Mouse (Mus musculus) hindbrain, embryonic 11.5 days (tissue): ENCODE data around the gene Nav3. TPM values are rescaled to one million over a fixed set of nuclear protein-coding genes. Genes with fewer than 3 reads are reported as not detected.

Experiments used
- ATAC-seq: fragments of 200-750 bp; cut with Nextera tagmentation; 2 replicates; pipeline ENCODE4 v1.8.0; 2017; ENCODE audit warnings: mild to moderate bottlenecking, moderate TSS enrichment, moderate library complexity; ENCODE audit not compliant: low FRiP score
- DNase-seq: peaks from one replicate; pipeline ENCODE4 v3.0.0-alpha.2; 2015; ENCODE audit warnings: low spot score
- H3K27ac ChIP-seq: fragments of 300-500 bp; sonication (generic); 2 replicates; pipeline ENCODE4 v1.5.1; 2014; ENCODE audit warnings: mild to moderate bottlenecking, low read depth, low read length
- H3K27me3 ChIP-seq: fragments of 300-500 bp; sonication (generic); 2 replicates; pipeline ENCODE4 v1.6.1; 2014; ENCODE audit warnings: mild to moderate bottlenecking, low read length, moderate library complexity, mixed read lengths; ENCODE audit not compliant: control insufficient read depth, insufficient read depth
- H3K36me3 ChIP-seq: fragments of 300-500 bp; sonication (generic); 2 replicates; pipeline ENCODE4 v1.6.1; 2014; ENCODE audit warnings: mild to moderate bottlenecking, low read length, moderate library complexity, mixed read lengths; ENCODE audit not compliant: control insufficient read depth, insufficient read depth
- H3K4me1 ChIP-seq: fragments of 300-500 bp; sonication (generic); replicated peaks from 2 replicates; pipeline ENCODE4 v1.6.1; 2014; ENCODE audit warnings: low read length, mixed read lengths; ENCODE audit not compliant: control insufficient read depth, insufficient read depth
- H3K4me2 ChIP-seq: fragments of 300-500 bp; sonication (generic); replicated peaks from 2 replicates; pipeline ENCODE4 v1.6.1; 2014; ENCODE audit warnings: mild to moderate bottlenecking, low read depth, low read length
- H3K4me3 ChIP-seq: fragments of 300-500 bp; sonication (generic); 2 replicates; pipeline ENCODE4 v1.5.1; 2014; ENCODE audit warnings: low read depth, low read length
- H3K9ac ChIP-seq: fragments of 300-500 bp; sonication (generic); 2 replicates; pipeline ENCODE4 v1.6.1; 2014; ENCODE audit warnings: low read depth, low read length
- H3K9me3 ChIP-seq: fragments of 300-500 bp; sonication (generic); 2 replicates; pipeline ENCODE4 v1.6.1; 2016; ENCODE audit warnings: low read length; ENCODE audit not compliant: control insufficient read depth
- whole genome bisulfite sequencing: fragments of 180-500 bp; shearing (Covaris S2); extraction: QIAGEN DNeasy Blood & Tissue Kit; methylation state at CpG from one replicate; pipeline ENCODE4 v1.1.7; 2014; 5-methylcytosine and 5-hydroxymethylcytosine counted together
- polyA plus RNA-seq: library from polyadenylated mRNA; unstranded; fragments of >200 nt; fragmentation: Nextera tagmentation; extraction: Ambion mirVana; gene quantifications from 2 replicates; pipeline ENCODE4 v1.2.1, GENCODE M21; 2014

Nav3 gene
- polyA plus RNA-seq, 1 experiment from 2014 or later: 9.2 TPM

DNA sequence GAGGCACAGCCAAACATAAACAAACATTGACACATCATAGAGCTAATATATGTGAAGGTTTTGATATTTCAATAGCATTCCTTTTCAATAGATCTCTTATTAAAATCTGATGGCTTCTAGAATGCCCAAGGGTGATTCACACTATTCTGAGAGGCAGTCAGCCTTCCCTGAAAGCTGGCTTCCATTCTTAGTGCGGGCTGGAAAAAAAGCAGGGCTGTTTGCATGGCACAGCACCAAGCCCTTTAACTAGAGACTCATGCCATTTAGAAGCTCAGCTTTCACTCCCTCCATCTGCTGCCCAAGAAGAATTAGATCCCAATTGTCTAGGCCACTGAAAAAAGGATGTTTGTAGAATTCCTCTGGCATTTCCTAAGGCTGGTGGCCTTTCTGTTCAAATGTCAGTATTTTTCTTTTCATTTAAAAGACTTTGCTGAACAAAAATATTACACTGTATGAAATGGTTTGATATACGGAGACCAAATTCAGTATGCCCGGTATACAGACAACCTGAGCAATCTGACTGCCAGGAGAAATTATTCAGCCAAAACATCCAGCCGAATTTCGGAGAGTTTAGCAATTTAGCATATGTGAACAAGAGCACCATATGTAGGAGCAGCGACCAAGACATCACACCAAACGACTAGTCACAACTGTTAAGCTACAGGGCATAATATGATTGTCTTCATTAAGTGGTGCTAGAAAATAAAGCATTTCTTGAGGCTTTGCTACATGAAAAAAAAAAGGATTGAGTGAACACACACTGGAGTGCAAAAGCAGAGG lies 263.8 kb downstream of the Nav3 start:
- 67% methylated on average over 7 of the region's 7 CpGs for WGBS
- H3K27ac ChIP-seq: no peak overlapping the region
- no peaks in the 10 kb centered on the region for H3K4me1 ChIP-seq

DNA sequence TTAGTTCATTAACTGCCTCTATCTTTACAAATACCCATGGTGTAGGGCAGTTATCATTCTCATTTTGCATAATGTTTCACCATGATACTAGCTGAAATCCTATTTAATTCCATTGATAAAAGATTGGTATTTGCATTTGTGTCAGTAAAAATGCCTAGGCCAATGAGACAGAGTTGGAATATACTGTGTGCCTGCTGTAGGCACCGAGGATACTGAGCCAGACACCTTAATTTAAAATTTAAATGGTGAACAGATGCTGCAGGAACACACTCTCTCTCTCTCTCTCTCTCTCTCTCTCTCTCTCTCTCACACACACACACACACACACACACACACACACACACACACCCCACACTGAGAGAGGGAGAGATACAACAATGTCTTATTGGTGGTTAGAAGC lies 269.8 kb downstream of the Nav3 start:
- Histone ChIP-seq H3K9me3 (no peaks in the 10 kb centered on the region), H3K36me3 (no peaks in the 10 kb centered on the region), H3K4me2 (no peak overlapping the region), H3K27me3 (no peaks in the 10 kb centered on the region), H3K9ac (no peak overlapping the region), H3K4me1 (no peaks in the 10 kb centered on the region), H3K4me3 (no peak overlapping the region), H3K27ac (no peak overlapping the region)
- ATAC-seq: no peak
- 57% methylated on average over 1 of the region's 1 CpGs for WGBS
- no peak for DNase-seq

More for the DNA sequence above, 263.8 kb downstream of the Nav3 start:
- ATAC-seq (no peak), DNase-seq (no peak)
- no peaks in the 10 kb centered on the region for H3K27me3 ChIP-seq
- no peak overlapping the region for H3K4me3 ChIP-seq
- no peak overlapping the region for H3K9ac ChIP-seq
- no peak overlapping the region for H3K4me2 ChIP-seq
- H3K9me3 ChIP-seq: no peaks in the 10 kb centered on the region
- H3K36me3 ChIP-seq: no peaks in the 10 kb centered on the region

DNA sequence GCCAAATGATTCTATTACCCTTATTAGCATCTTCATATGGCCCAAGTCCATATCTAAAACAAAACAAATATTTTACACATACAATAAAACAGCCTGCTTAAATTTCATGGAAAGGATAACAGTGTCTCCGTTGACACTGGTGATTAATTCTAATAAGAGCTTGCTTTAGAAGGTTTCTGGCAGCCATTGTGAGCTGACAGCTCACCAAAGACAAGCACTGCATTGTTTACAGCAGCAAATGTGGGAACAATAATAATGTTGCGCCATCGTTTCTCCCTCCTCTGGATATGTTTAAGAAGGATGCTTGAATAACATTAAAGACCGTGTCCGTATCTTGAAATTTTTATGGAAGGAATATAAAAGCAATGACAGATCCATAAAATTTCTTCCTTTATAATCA lies 280.1 kb downstream of the Nav3 start:
- H3K9ac ChIP-seq: no peak overlapping the region

DNA sequence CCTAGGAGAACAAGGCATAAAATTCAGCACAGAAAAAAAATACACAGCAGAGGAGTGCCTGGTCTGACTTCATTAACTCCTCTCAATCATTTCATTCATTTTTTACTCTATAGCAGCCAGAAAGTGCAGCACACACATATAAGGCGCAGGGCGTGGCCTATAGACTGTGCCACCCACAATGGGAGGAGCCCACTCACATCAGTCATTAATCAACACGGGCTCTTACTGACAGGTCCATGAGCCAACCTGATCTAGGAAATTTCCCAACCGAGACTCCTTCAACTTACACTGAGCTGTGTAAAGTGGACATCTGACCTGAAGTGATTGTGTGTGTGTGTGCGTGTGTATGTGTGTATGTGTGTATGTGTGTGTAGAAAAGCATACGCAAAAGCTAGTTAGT lies 286.6 kb downstream of the Nav3 start:
- Histone ChIP-seq H3K9ac (no peak overlapping the region), H3K4me1 (no peaks in the 10 kb centered on the region), H3K4me2 (no peak overlapping the region), H3K4me3 (no peak overlapping the region), H3K9me3 (no peaks in the 10 kb centered on the region), H3K27me3 (no peaks in the 10 kb centered on the region), H3K27ac (no peak overlapping the region), H3K36me3 (no peaks in the 10 kb centered on the region)
- WGBS: 87% methylated on average over 6 of the region's 6 CpGs
- DNase-seq (peak; percentile 10), ATAC-seq (peak; percentile 61; the same call in 1 of the 2 replicates)

More for the DNA sequence above, 280.1 kb downstream of the Nav3 start:
- no peak overlapping the region for H3K27ac ChIP-seq
- DNase-seq (no peak), ATAC-seq (no peak)
- H3K4me1 ChIP-seq: no peaks in the 10 kb centered on the region
- H3K4me2 ChIP-seq: no peak overlapping the region
- 82% methylated on average over 5 of the region's 5 CpGs for WGBS
- H3K27me3 ChIP-seq: no peaks in the 10 kb centered on the region
- no peaks in the 10 kb centered on the region for H3K9me3 ChIP-seq
- H3K36me3 ChIP-seq: no peaks in the 10 kb centered on the region
- H3K4me3 ChIP-seq: no peak overlapping the region

DNA sequence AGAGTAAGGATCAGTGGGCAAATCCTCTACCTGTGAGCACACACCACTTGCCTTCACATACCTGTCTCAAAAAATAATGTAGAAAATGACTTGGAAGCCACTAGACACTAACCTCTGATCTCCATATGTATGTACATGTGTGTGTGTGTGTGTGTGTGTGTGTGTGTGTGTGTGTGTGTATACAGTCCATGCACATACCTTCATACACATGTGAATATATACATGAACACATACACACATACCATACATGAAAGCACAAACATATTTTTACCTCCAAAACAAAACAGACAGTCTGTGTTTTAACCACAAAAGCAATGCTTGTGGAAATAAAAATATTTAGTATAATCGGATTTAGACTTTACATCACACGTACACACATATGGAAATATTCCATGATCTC lies 287.1 kb downstream of the Nav3 start:
- H3K27me3 ChIP-seq: no peaks in the 10 kb centered on the region
- H3K4me3 ChIP-seq: no peak overlapping the region
- H3K27ac ChIP-seq: no peak overlapping the region
- no peak overlapping the region for H3K9ac ChIP-seq
- no peak for ATAC-seq
- no peaks in the 10 kb centered on the region for H3K9me3 ChIP-seq
- WGBS: 96% methylated on average over 2 of the region's 2 CpGs
- H3K4me1 ChIP-seq: no peaks in the 10 kb centered on the region
- H3K4me2 ChIP-seq: no peak overlapping the region
- no peaks in the 10 kb centered on the region for H3K36me3 ChIP-seq
- no peak for DNase-seq

DNA sequence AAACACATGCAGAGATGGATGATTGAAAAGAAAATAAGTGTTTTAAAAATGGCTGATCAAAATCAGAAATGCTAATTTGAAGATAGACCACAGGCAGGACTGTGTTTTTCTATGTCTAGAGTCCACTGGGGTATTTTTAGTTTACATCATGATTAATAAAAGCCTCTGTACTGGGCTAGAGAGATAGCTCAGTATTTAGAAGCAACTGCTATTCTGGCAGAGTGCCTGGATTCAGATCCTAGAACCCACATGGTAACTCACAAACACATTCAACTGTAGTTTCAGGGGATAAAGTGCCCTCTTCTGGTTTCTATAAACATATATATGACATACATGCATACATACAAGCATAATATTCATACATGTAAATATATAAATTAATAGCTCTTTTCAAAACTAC lies 293.4 kb downstream of the Nav3 start:
- Histone ChIP-seq H3K9me3 (no peaks in the 10 kb centered on the region), H3K27ac (no peak overlapping the region), H3K9ac (no peak overlapping the region), H3K4me2 (no peak overlapping the region), H3K4me3 (no peak overlapping the region), H3K27me3 (no peaks in the 10 kb centered on the region), H3K4me1 (no peaks in the 10 kb centered on the region), H3K36me3 (no peaks in the 10 kb centered on the region)
- DNase-seq (no peak), ATAC-seq (no peak)

DNA sequence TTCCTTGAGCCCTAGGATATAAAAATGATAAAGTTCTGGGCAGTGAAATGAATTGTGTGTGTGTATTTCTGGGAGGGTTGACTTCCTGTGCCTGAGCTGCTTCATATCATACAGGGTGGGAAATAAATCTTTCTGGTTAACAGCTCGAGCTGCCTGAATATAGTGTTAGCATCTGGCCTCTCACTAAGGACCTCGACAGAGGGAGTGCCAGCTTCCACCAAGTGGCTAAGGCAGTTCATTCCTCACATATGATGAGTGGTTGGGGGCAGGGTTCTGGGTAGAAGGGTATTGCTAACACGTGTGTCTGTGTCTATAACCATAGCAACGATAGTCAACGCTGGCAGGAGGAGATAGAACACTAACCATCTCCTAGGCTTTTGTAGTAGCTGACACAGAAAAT lies 295.1 kb downstream of the Nav3 start:
- peak; percentile 41; the same call in 1 of the 2 replicates for ATAC-seq
- DNase-seq: no peak
- no peaks in the 10 kb centered on the region for H3K36me3 ChIP-seq
- no peak overlapping the region for H3K4me3 ChIP-seq
- no peak overlapping the region for H3K27ac ChIP-seq
- H3K27me3 ChIP-seq: no peaks in the 10 kb centered on the region
- WGBS: 65% methylated on average over 5 of the region's 5 CpGs
- H3K4me2 ChIP-seq: no peak overlapping the region
- no peaks in the 10 kb centered on the region for H3K4me1 ChIP-seq
- no peaks in the 10 kb centered on the region for H3K9me3 ChIP-seq
- H3K9ac ChIP-seq: no peak overlapping the region

DNA sequence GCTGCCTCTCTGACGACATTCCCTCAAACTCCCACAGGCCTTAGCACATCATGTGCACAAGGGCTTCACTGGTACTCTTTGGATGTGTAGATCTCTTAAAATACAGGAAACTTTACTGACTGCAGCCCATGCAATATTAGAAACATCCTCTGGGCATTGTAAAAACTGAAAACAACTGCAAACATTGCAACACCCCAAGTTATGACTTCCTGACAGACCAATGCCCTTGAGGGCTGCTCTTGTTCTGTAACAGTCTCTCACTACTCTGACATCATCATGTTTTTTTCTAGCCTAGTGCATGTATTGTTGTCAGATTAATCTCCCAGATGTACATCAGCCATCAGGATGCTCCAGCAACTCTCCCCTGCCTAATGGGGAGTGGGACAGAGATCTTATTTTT lies 296.5 kb downstream of the Nav3 start:
- DNase-seq (no peak), ATAC-seq (no peak)
- Histone ChIP-seq H3K4me3 (no peak overlapping the region), H3K9ac (no peak overlapping the region), H3K36me3 (no peaks in the 10 kb centered on the region), H3K9me3 (no peaks in the 10 kb centered on the region), H3K4me2 (no peak overlapping the region), H3K27ac (no peak overlapping the region), H3K27me3 (no peaks in the 10 kb centered on the region), H3K4me1 (no peaks in the 10 kb centered on the region)
- 58% methylated on average over 1 of the region's 1 CpGs for WGBS

DNA sequence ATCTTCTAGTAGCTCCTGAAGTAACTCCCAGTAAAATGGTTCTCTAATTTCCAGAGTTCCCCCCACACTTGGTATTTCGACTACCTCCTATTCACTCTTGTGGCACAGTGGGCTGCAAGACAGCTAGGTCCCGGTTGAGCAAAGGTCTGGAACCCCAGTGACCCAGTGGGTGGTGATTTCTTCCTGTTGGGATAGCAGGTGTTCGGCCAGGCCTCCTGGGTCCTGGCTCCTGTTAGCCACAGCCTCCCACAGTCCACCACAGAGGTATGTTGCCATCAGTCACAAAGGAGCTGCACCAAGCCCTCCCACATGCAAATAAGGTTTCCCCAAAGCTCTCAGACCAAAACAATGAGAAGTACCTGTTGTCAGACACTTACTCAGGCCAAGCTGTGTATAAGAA lies 297.9 kb downstream of the Nav3 start:
- no peak for ATAC-seq
- Histone ChIP-seq H3K4me1 (no peaks in the 10 kb centered on the region), H3K4me2 (no peak overlapping the region), H3K9ac (no peak overlapping the region), H3K36me3 (no peaks in the 10 kb centered on the region), H3K9me3 (no peaks in the 10 kb centered on the region), H3K27me3 (no peaks in the 10 kb centered on the region), H3K27ac (no peak overlapping the region), H3K4me3 (no peak overlapping the region)
- DNase-seq: no peak
- WGBS: 48% methylated on average over 3 of the region's 3 CpGs
